Mouse (Mus musculus): ENCODE measurements at regions not wholly inside any gene's neighbourhood (a gene's known extent, or its start where the extent isn't known, plus 50 kb on each side); places are given as distances from the start of the nearest gene placed in this dataset.

- DNase-seq, result no peak
- Histone ChIP-seq H3K4me3 (ENCODE audit: control insufficient read depth, insufficient read depth, low read length) (no peak overlapping the region), H3K27me3 (ENCODE audit: control insufficient read depth, insufficient read depth, low read length) (no peaks in the 10 kb centered on the region), H3K36me3 (ENCODE audit: control insufficient read depth, insufficient read depth, low read length) (no peaks in the 10 kb centered on the region), H3K4me1 (replicated peaks; ENCODE audit: control insufficient read depth, insufficient read depth, low read length) (no peaks in the 10 kb centered on the region), H3K27ac (ENCODE audit: control insufficient read depth, insufficient read depth, low read length) (no peak overlapping the region)
- TF ChIP-seq POLR2A (IDR thresholded peaks at IDR 0.05; ENCODE audit: control insufficient read depth, extremely low read depth, insufficient read depth, low read length, poor library complexity) (no peak), CTCF (IDR thresholded peaks at IDR 0.05; ENCODE audit: borderline replicate concordance, control insufficient read depth, extremely low read depth, insufficient read depth, low read length, poor library complexity) (no peak)
- 87% methylated on average over 5 of the region's 5 CpGs for WGBS
Observed at GRCm38 (mm10) chr11:45203446-45203845, 586.3 kb downstream of the Ebf1 start.

- Histone ChIP-seq H3K27me3 (ENCODE audit: control insufficient read depth, insufficient read depth, low read length) (no peaks in the 10 kb centered on the region), H3K27ac (ENCODE audit: control insufficient read depth, insufficient read depth, low read length) (no peak overlapping the region), H3K4me1 (replicated peaks; ENCODE audit: control insufficient read depth, insufficient read depth, low read length) (no peaks in the 10 kb centered on the region), H3K4me3 (ENCODE audit: control insufficient read depth, insufficient read depth, low read length) (no peak overlapping the region), H3K36me3 (ENCODE audit: control insufficient read depth, insufficient read depth, low read length) (no peaks in the 10 kb centered on the region)
- TF ChIP-seq CTCF (IDR thresholded peaks at IDR 0.05; ENCODE audit: borderline replicate concordance, control insufficient read depth, extremely low read depth, insufficient read depth, low read length, poor library complexity) (no peak), POLR2A (IDR thresholded peaks at IDR 0.05; ENCODE audit: control insufficient read depth, extremely low read depth, insufficient read depth, low read length, poor library complexity) (no peak)
- DNase-seq, result no peak
- WGBS, result 82% methylated on average over 8 of the region's 8 CpGs
Observed at GRCm38 (mm10) chr11:45206611-45207525, 589.8 kb downstream of the Ebf1 start.

DNA sequence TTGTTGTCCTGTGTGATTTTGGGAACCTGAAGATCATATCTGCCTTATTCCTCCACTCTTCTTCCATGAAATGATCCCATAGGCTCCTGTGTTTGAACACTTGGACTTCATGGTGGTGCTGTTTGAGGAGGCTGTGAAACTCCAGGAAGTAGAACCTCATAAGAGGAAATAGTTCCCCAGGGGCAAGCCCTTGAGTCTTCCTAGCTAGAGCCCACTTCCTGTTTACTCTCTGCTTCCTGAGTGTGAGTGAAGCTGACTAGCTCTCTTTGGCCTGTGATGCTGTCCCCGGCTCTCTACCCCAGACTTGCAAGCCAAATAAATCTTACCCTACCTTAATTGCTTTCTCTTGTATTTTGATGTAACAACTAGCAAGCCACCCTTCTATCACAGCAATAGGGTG is 597.0 kb downstream of the Ebf1 start:
- H3K27me3 ChIP-seq (ENCODE audit: control insufficient read depth, insufficient read depth, low read length), result no peaks in the 10 kb centered on the region
- H3K36me3 ChIP-seq (ENCODE audit: control insufficient read depth, insufficient read depth, low read length), result no peaks in the 10 kb centered on the region
- H3K27ac ChIP-seq (ENCODE audit: control insufficient read depth, insufficient read depth, low read length), result no peak overlapping the region; the same call in 1 of the 2 replicates
- H3K4me3 ChIP-seq (ENCODE audit: control insufficient read depth, insufficient read depth, low read length), result no peak overlapping the region
- no peak for DNase-seq
- 30% methylated on average over 1 of the region's 1 CpGs for WGBS
- H3K4me1 ChIP-seq (replicated peaks; ENCODE audit: control insufficient read depth, insufficient read depth, low read length), result no peaks in the 10 kb centered on the region
- no peak for TF ChIP-seq CTCF (IDR thresholded peaks at IDR 0.05; ENCODE audit: borderline replicate concordance, control insufficient read depth, extremely low read depth, insufficient read depth, low read length, poor library complexity)
- TF ChIP-seq POLR2A (IDR thresholded peaks at IDR 0.05; ENCODE audit: control insufficient read depth, extremely low read depth, insufficient read depth, low read length, poor library complexity), result no peak

GRCm38 (mm10) chr11:45216942-45217474 is 599.9 kb downstream of the Ebf1 start:
- TF ChIP-seq CTCF (IDR thresholded peaks at IDR 0.05; ENCODE audit: borderline replicate concordance, control insufficient read depth, extremely low read depth, insufficient read depth, low read length, poor library complexity), result no peak
- no peak for TF ChIP-seq POLR2A (IDR thresholded peaks at IDR 0.05; ENCODE audit: control insufficient read depth, extremely low read depth, insufficient read depth, low read length, poor library complexity)
- Histone ChIP-seq H3K4me3 (ENCODE audit: control insufficient read depth, insufficient read depth, low read length) (no peak overlapping the region), H3K27me3 (ENCODE audit: control insufficient read depth, insufficient read depth, low read length) (no peaks in the 10 kb centered on the region), H3K27ac (ENCODE audit: control insufficient read depth, insufficient read depth, low read length) (no peak overlapping the region), H3K4me1 (replicated peaks; ENCODE audit: control insufficient read depth, insufficient read depth, low read length) (no peaks in the 10 kb centered on the region), H3K36me3 (ENCODE audit: control insufficient read depth, insufficient read depth, low read length) (no peaks in the 10 kb centered on the region)
- 54% methylated on average over 3 of the region's 3 CpGs for WGBS
- no peak for DNase-seq

DNA sequence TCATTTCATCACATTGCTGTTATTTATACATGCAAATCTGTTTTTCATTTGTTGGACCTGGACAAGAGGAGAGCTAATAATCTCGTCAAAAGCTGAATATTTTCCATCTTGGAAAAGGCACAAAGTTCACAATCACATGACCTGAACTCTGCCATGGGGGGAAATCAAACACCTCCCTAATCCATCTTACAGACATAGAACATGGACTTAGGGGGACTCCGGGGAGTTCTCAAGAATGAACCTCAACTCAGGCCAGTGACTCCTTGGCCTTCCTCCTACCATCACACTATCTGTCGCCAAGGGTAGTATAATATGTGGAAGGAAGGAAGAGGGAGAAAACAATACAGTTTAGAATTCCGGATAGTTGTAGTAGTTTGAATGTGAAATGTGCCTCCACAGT is 602.1 kb downstream of the Ebf1 start:
- Histone ChIP-seq H3K27ac (ENCODE audit: control insufficient read depth, insufficient read depth, low read length) (no peak overlapping the region), H3K27me3 (ENCODE audit: control insufficient read depth, insufficient read depth, low read length) (no peaks in the 10 kb centered on the region), H3K36me3 (ENCODE audit: control insufficient read depth, insufficient read depth, low read length) (no peaks in the 10 kb centered on the region), H3K4me3 (ENCODE audit: control insufficient read depth, insufficient read depth, low read length) (no peak overlapping the region), H3K4me1 (replicated peaks; ENCODE audit: control insufficient read depth, insufficient read depth, low read length) (no peaks in the 10 kb centered on the region)
- DNase-seq, result no peak
- TF ChIP-seq POLR2A (IDR thresholded peaks at IDR 0.05; ENCODE audit: control insufficient read depth, extremely low read depth, insufficient read depth, low read length, poor library complexity), result no peak
- no peak for TF ChIP-seq CTCF (IDR thresholded peaks at IDR 0.05; ENCODE audit: borderline replicate concordance, control insufficient read depth, extremely low read depth, insufficient read depth, low read length, poor library complexity)
- WGBS, result 85% methylated on average over 4 of the region's 4 CpGs

- TF ChIP-seq POLR2A (IDR thresholded peaks at IDR 0.05; ENCODE audit: control insufficient read depth, extremely low read depth, insufficient read depth, low read length, poor library complexity) (no peak), CTCF (IDR thresholded peaks at IDR 0.05; ENCODE audit: borderline replicate concordance, control insufficient read depth, extremely low read depth, insufficient read depth, low read length, poor library complexity) (no peak)
- DNase-seq, result no peak
- H3K36me3 ChIP-seq (ENCODE audit: control insufficient read depth, insufficient read depth, low read length), result no peaks in the 10 kb centered on the region
- 90% methylated on average over 3 of the region's 3 CpGs for WGBS
- no peak overlapping the region for H3K4me3 ChIP-seq (ENCODE audit: control insufficient read depth, insufficient read depth, low read length)
- no peaks in the 10 kb centered on the region for H3K27me3 ChIP-seq (ENCODE audit: control insufficient read depth, insufficient read depth, low read length)
- H3K4me1 ChIP-seq (replicated peaks; ENCODE audit: control insufficient read depth, insufficient read depth, low read length), result no peaks in the 10 kb centered on the region
- H3K27ac ChIP-seq (ENCODE audit: control insufficient read depth, insufficient read depth, low read length), result no peak overlapping the region
Observed at GRCm38 (mm10) chr11:45222021-45222420, 604.9 kb downstream of the Ebf1 start.

Data from thymus, adult 2 months (tissue).